Mouse (Mus musculus): ENCODE measurements at regions not wholly inside any gene's neighbourhood (a gene's known extent, or its start where the extent isn't known, plus 50 kb on each side); places are given as distances from the start of the nearest gene placed in this dataset.

DNA sequence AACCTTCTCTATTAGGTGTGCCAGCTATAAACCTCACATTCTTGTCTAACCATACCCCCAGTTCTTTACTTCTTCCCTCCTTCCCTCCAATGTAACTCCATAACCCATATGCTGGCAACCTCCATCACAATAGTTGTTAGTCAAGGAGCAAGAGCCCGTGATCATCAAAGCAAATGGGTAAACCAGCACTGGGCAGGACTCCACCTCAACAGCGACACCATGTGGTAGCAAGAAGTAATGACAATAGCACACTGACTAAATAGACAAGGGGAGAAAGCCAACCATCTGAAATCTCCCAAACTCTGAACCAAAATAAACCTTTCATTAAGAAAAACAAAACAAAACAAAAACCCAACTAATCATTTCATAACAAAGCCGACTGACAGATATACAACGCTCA lies 297.8 kb downstream of the Psat1 start:
- DNase-seq (ENCODE audit: low read depth, low spot score), result no peak

GRCm38 (mm10) chr19:15647313-15647712 lies 299.8 kb downstream of the Psat1 start:
- no peak for DNase-seq (ENCODE audit: low read depth, low spot score)

DNA sequence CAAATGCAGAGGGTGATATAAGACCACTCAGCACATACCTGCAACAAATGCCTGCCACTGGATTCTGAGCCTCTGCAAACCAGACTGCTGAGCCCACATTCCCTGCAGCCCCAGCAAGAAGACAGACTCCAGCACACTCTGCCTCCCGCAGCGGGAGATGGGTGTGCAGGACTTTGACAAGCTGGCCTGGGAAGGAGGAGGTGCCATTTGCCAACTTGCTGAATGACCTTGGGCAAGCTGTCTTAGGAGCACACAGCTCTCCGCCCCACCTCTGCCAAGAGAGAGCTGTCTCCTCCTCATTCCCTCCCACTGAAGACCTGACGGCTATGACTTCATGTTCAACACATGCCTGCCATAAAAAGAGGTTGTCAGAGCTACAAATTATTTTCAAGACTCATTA lies 302.4 kb downstream of the Psat1 start:
- no peak for DNase-seq (ENCODE audit: low read depth, low spot score)

DNA sequence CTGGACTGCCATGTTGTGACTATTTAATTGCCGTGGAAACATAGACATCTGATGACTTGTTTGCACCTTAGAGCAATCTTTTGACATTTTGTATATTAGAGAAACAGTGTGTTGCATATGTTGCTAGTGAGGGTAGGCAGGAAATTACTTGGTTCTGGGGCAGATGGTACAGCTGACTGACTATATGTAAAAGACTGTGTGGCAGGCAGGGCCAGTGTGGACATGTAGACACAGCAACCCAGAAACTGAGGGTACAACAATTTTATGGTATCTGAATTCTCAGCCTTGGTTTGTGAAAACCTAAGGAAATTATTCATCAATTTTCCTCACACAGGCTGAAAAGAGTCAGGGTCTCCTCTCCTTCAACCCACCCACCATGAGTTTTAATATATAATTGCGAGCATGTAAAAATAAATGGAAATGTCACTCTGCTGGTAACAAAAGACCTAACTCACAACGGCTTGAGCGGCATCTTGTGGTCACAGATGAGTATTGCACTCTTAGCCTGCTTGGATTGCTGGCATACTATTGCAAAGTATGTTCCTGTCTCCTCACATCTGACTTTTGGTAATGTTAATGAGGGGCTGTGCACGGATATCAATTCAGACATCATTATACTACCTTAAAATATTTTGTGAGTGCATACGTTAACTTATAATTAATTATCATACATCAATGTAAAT lies 329.8 kb downstream of the Psat1 start:
- peak; percentile 44 for DNase-seq (ENCODE audit: low read depth, low spot score)

GRCm38 (mm10) chr19:15614648-15615561 lies 332.2 kb downstream of the Psat1 start:
- peak; percentile 17 for DNase-seq (ENCODE audit: low read depth, low spot score)

DNA sequence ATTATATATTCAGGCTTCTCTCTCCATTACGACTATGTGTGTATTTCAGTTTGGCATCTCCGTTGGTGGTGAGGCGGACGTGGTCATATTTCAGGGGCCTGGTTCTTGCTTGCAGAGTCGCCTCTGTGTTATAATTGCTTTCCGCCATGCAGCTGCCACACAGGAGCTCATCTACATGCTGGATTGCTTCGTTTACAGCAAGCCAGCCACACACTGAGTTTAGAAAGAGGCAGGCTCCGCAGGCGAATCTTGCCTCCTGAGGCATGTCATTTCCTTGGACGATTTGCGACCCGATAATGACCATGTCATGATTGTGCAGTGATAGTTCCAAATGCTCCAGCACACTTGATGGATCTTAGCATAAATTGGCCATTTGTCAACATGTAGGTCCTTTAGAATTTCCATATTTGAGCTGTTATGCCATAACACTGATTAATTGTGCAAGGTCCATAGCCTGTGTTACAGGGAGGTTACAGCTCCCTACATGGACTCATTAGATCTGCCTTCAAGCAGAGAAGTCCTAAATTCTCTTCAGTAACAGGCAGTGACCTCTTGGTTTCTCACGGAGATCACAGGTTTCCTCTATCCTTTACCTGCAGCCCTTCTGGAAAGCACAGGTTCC lies 335.9 kb downstream of the Psat1 start:
- peak; percentile 14 for DNase-seq (ENCODE audit: low read depth, low spot score)

GRCm38 (mm10) chr19:15606440-15606839 lies 340.7 kb downstream of the Psat1 start:
- no peak for DNase-seq (ENCODE audit: low read depth, low spot score)

GRCm38 (mm10) chr19:15592821-15593220 lies 354.3 kb downstream of the Psat1 start:
- DNase-seq (ENCODE audit: low read depth, low spot score), result no peak

- no peak for DNase-seq (ENCODE audit: low read depth, low spot score)
Observed at GRCm38 (mm10) chr19:15583782-15584693, 363.1 kb downstream of the Psat1 start.

DNA sequence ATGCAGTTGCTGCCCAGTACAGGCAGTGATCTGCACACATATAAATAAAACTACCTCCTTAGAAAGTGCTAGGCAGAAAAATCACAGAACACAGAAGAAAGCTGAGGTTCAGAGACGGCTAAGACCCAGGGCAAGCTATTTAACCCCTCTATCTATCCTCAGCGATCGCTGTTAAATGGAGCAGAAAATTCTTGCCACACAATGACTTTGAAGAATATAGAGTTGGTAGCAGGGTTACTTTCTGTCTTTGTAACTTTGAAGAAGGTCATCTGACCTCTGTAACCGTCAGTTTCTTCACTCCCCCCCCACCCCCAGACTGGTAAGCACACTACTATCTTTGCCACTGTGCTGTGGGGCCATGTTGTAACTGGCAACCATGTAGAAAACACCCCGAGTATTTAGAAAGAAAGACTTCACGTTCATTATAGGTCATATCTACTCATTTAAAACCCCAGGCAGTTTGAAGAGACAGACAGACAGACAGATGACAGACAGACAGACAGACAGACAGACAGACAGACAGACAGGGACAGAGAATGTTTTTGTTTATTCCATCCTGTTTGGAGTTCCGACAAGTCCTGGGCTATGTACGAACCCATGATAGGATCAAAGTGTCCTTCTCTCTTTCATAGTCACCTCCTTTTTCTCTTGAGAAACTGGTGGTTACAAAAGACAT lies 363.9 kb downstream of the Psat1 start:
- DNase-seq (ENCODE audit: low read depth, low spot score), result no peak

DNA sequence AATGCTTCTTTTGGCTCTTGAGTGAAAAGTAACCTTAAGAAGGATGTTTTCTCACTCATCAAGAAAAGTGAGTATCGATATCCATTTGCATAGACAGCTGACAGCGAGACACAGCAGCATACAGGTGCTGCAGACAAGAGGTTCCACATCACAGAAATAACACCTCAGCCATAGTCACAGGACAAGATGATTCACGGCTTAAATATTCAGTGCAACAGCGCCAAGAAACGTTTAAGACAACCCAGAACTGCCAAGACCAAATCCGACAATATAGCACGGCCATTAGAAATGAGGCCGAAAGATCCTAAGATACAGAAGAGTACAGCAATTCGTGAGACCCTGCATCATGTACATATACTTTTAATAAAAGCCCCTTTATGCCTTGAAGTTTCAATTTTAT lies 375.9 kb downstream of the Psat1 start:
- no peak for DNase-seq (ENCODE audit: low read depth, low spot score)

DNA sequence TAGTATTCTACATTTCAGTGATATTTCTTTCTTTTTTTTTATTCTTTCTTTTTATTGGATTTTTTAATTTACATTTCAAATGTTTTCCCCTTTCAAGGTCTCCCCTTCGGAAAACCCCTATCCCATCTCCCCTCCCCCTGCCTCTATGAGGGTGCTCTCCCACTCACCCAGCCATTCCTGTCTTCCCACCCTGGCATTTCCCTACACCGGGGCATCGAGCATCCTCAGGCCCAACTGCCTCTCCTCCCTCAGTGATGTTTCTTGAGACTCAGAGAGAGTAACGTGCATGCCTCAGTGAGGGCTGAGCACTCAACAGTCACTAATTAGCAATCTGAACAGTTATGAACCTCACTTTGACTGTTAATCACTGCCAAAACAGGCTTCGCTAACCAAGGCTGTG lies 385.6 kb downstream of the Psat1 start:
- DNase-seq (ENCODE audit: low read depth, low spot score), result no peak

DNA sequence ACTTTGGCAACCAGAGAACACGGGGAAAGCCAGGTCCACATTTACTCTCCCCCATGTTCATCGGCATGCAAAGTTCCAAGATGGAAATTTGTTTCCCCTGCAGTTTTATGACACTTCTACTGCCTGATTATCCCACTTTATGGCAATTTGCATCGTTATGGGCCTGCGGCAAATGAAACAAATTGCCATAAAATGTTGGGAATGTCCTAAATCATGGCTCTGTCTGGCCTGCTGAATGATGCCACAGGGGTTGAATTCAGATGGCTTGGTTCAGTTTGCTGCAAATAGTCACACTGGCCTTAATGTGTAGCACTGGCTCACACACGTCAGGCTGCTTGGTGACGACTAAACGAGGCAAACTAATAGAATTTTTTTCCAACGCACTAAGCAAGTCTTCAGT lies 393.2 kb downstream of the Psat1 start:
- DNase-seq (ENCODE audit: low read depth, low spot score), result no peak

DNA sequence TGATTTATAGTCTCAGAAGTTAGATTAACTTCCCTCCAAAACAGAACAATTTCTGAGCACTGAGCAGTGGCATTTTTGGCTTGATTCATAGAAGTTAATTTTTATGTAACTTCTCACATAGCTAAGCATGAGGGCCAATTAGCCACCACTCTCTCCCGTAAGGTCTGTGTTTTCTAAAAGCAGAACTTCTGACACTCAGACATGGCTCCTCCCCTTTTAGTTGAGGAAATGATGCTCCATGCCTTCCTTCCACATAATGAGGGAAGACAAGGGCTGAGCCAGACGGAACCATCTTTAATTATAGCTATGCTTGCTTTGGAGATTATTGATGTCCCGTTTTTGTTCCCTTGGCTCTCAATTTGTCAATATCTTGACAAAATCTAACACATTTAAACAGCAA lies 429.3 kb downstream of the Psat1 start:
- no peak for DNase-seq (ENCODE audit: low read depth, low spot score)

DNA sequence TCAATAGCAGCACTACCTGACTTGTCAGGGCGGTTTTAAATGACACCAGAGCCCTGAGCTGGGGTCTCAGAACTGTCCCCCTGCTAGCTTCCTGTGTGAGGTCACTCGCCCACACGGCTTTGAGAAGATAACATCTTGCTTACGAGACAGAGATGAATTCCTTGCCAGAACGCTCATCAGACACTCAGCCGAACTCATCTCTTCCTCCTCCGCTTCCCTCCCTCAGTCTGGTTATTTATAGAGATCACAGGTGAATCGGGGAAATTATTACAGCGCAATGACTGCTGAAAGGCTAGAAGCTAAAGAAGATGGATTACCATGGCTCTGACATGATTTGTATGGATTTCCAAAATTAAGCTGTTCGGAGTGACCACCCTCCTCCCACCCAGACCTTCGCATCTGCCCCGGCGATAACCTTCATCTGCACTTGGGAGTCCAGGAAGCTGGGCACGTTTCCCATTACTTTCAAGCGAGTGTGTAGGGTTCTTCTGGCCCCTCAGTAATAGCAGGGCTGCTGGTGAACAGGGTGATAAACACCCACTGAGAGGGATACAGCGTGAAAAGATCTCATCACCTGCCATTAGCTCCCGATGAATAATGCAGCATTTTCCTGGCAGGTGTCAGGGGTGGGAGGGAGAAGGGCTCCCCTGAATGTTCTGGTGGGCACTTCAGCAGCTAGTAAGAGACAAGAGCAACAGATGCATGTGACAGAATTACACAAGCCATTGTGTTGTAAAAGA lies 430.4 kb downstream of the Psat1 start:
- DNase-seq (ENCODE audit: low read depth, low spot score), result peak; percentile 7

- no peak for DNase-seq (ENCODE audit: low read depth, low spot score)
Observed at GRCm38 (mm10) chr19:15513197-15513596, 433.9 kb downstream of the Psat1 start.

DNA sequence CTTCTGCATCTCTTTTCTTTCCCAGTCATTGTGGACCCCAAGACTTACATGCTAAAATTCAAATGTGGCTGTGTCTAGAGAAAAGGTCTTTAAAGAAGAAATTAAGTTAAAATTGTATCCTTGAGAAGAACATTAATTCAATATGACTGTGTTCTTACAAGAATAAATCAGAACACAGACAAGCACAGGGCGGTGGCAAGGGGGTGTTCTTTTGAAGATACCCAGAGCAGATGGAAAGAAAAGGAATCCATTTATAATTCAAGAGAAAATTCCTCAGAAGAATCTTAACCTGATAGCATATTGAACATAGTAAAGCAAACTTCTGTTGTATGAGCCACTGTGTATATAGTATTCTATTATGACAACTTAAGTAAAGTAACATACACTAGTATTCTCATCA lies 436.7 kb downstream of the Psat1 start:
- DNase-seq (ENCODE audit: low read depth, low spot score), result no peak

- no peak for DNase-seq (ENCODE audit: low read depth, low spot score)
Observed at GRCm38 (mm10) chr19:15502985-15503354, 444.2 kb downstream of the Psat1 start.

DNA sequence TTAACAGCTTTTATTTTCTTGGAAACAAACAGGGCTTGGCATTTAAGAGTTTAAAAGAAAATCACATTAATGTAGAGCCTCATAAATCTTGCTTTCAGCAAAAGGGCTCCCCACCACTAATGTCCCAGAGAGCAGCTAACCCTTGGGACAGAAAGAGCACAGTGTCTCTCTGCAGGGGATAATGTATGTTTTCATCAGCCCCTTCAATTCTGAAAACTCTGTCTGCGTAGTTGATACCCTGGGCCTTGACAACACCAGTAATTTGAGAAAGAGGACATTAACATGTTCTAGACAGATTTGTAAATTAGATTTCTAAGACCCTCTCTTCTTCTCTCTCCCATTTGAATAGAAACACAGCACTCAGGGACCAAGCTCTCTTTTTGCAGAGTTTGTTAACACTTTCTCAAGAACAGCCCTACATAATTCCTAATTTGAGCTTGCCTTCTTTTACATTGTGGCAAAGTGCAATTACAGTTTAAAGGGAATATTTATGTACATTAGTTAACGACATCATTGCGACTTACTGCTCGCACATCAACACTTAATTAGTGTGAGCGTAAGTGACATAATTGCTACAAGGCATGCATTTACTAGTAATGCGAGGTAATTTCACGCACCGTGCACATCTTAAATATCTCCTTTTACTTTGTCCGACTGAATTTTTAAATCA lies 444.7 kb downstream of the Psat1 start:
- DNase-seq (ENCODE audit: low read depth, low spot score), result no peak

DNA sequence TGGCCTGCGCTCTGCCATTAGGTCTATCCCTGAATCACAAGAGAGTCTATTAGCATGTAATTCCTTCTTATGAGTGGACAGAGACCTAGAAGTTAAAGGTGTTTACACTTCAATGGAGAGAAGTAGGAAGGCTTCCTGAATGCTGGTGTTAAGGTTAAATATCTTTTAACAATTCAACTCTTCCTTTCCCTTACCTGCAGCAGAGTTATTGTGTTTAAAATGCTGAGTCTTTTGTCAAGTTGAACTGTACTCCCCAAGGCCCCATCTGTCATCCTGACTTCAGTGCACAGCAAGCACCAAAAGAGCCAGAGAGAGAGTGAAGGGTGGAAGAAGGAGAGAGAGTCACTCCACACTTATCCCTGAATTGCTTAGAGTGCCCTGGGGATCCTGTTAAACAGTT lies 451.6 kb downstream of the Psat1 start:
- DNase-seq (ENCODE audit: low read depth, low spot score), result no peak

Measured in embryo, embryonic 11.5 days (tissue).